Mouse (Mus musculus): ENCODE data around the gene Mup5.
"Not testable (repeated sequence)": the region's sequence is repeated elsewhere in the genome, so short reads cannot be mapped to it uniquely, and the experiment has no call there.

DNA sequence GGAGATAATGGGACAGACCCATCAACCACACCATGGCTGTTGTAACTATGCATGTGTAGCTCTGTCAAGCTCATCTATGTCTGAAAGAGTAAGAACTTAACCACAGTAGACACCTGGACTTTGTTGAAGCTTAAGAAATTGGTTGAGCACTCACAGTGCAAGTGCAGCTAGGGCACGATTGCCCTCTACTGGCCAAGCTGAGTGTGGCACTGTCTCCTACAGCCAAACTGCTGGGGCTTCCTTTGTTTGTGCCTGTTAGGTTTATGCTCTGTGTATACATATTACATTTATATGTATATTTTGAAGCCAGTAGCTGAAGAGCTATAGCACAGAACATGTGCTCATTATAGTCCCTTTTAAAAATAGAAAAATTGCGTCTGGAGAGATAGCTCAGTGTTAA, 23.8 kb downstream of the Mup5 start:
- peak; percentile 58; the same call in 1 of the 2 replicates for TF ChIP-seq CTCF (IDR thresholded peaks at IDR 0.05; ENCODE audit: insufficient read depth, low read length)
- TF ChIP-seq POLR2A (IDR thresholded peaks at IDR 0.05; ENCODE audit: borderline replicate concordance, extremely low read depth, low read depth, low read length), result not testable (repeated sequence)

Measured in lung, adult 2 months (tissue).